Mouse (Mus musculus) small intestine, adult 2 months (tissue): ENCODE results near the gene Ptprd.

Experiments
- CTCF ChIP-seq: fragments of 200-500 bp; IDR thresholded peaks from 2 replicates; pipeline ENCODE4 v1.5.1; 2012; ENCODE audit warnings: low read depth, mild to moderate bottlenecking, control low read depth, inconsistent platforms, low read length, moderate library complexity, mixed read lengths; ENCODE audit not compliant: insufficient replicate concordance, insufficient read length; ENCODE audit errors: extremely low read depth
- POLR2A ChIP-seq: fragments of 200-500 bp; IDR thresholded peaks from 2 replicates; pipeline ENCODE4 v1.6.1; 2012; ENCODE audit warnings: low read depth, mild to moderate bottlenecking, control low read depth, inconsistent platforms, low read length, moderate library complexity

DNA sequence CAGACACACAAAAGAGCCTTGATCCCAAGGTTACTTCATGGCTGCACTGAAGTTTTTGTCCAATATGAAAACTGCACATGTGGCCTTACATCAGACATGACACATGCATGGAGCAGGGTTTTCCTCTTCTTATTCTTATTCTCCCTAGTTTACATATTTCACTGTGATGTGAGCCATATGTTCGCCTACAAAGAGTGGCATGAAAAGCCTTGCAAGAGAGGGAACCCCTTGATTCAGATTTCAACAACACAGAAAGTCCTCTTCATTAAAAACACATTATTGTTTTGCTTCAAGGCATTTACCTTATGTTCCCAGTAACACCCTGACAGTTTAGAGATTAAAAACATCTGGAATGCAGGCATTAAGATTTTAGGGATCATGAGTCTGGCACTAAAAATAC, 1859.3 kb downstream of the Ptprd start:
- no peak for TF ChIP-seq POLR2A
- no peak for TF ChIP-seq CTCF
